Mouse (Mus musculus): ENCODE measurements at regions not wholly inside any gene's neighbourhood (a gene's known extent, or its start where the extent isn't known, plus 50 kb on each side); places are given as distances from the start of the nearest gene placed in this dataset.
A peak's percentile ranks its signal among the peaks of the same experiment; 100 is the strongest.

GRCm38 (mm10) chr4:125890510-125890909, 133.8 kb upstream of the Csf3r start:
- DNase-seq = no peak

GRCm38 (mm10) chr4:125893139-125893538, 131.2 kb upstream of the Csf3r start:
- no peak for DNase-seq

GRCm38 (mm10) chr4:125897707-125898106, 126.6 kb upstream of the Csf3r start:
- DNase-seq = no peak

- no peak for DNase-seq
Measured at GRCm38 (mm10) chr4:125898631-125899348, 125.6 kb upstream of the Csf3r start.

GRCm38 (mm10) chr4:125901546-125902276, 122.6 kb upstream of the Csf3r start:
- no peak for DNase-seq

GRCm38 (mm10) chr4:125906296-125906695, 118.1 kb upstream of the Csf3r start:
- no peak for DNase-seq

GRCm38 (mm10) chr4:125908901-125909300, 115.4 kb upstream of the Csf3r start:
- no peak for DNase-seq

- no peak for DNase-seq
Measured at GRCm38 (mm10) chr4:125911541-125912270, 112.6 kb upstream of the Csf3r start.

GRCm38 (mm10) chr4:125912444-125913049, 111.8 kb upstream of the Csf3r start:
- DNase-seq = peak in 1 of 2 experiments; percentile 12

- DNase-seq = no peak
Measured at GRCm38 (mm10) chr4:125915166-125915565, 109.2 kb upstream of the Csf3r start.

- no peak for DNase-seq
Measured at GRCm38 (mm10) chr4:125917210-125917609, 107.1 kb upstream of the Csf3r start.

- DNase-seq = no peak
Measured at GRCm38 (mm10) chr4:125921550-125922316, 102.6 kb upstream of the Csf3r start.

- no peak for DNase-seq
Measured at GRCm38 (mm10) chr4:125922317-125922878, 102.0 kb upstream of the Csf3r start.

GRCm38 (mm10) chr4:125923225-125923624, 101.1 kb upstream of the Csf3r start:
- DNase-seq = no peak

- no peak for DNase-seq
Measured at GRCm38 (mm10) chr4:125928196-125928595, 96.2 kb upstream of the Csf3r start.

- peak; percentile 7 to 11 for DNase-seq
Measured at GRCm38 (mm10) chr4:125929122-125929772, 95.1 kb upstream of the Csf3r start.

- no peak for DNase-seq
Measured at GRCm38 (mm10) chr4:125930764-125931163, 93.6 kb upstream of the Csf3r start.

- DNase-seq = no peak
Measured at GRCm38 (mm10) chr4:125931321-125931720, 93.0 kb upstream of the Csf3r start.

- DNase-seq = no peak
Measured at GRCm38 (mm10) chr4:125932036-125932756, 92.2 kb upstream of the Csf3r start.

- no peak for DNase-seq
Measured at GRCm38 (mm10) chr4:125936357-125936756, 88.0 kb upstream of the Csf3r start.

- no peak for DNase-seq
Measured at GRCm38 (mm10) chr4:125938186-125938585, 86.2 kb upstream of the Csf3r start.
